Mouse (Mus musculus) layer of hippocampus, postnatal 25 days (tissue): Measurements from ENCODE around the gene Col5a3. TPM values are rescaled to one million over a fixed set of nuclear protein-coding genes. Genes with fewer than 3 reads are reported as not detected.

ENCODE experiments used
- DNase-seq, 2 experiments: peaks; one replicate each; pipeline ENCODE4 v3.0.0; 2022; ENCODE audit warnings: mixed read lengths in 2 of 2, low spot score in 1 of 2; ENCODE audit errors: extremely low spot score in 1 of 2
- total RNA-seq, 2 experiments: library from RNA; stranded (reverse); gene quantifications; 2 replicates each; pipeline ENCODE4 v1.2.3; 2021

Gene Col5a3
- total RNA-seq, 2 experiments from 2014 or later: 1.2 to 2.5 TPM

DNA sequence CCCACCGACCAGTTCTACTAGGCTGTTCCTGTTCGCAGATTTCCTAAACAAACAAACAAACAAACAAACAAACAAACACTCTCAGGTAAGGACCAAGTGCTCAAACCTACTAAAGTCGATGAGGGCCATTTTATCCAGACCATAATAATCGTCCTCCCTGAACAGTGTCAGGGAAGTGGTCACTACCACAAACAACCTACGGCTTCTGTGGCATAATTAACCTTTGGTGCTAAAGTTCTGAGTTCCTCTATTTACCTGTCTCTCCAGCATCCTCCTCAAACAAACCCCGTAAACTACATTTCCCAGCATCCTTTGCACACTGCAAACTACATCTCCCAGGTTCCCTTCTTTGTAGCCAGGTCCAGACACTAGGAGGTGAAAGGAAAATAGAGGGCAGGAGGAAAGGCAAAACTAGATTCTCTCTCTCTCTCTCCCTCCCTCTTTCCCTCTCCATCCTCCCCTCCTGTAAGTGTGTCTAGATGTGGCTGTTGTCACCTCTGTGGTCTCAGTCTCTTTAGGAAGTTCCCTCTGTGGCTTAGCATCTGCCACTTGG lies 63.3 kb downstream of the Col5a3 start:
- DNase-seq: no peak

DNA sequence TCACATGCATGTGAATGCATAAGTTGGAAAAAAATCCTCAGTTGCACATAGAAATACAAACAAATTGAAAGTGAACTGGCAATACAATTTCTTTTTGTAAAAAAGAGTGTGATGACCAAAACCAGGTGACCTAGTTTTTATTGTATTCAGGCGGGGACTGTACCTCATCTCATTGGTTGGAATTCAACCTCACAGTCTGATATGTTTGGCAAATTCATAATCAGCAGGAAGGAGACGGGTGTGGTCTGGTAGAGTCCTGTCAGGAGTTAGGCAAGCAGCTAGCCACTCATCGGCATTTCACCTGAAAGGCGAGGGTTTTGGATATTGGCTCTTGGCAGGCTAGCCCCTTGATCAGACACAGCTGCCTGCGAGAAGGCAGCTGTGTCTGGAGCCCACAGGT lies 65.7 kb downstream of the Col5a3 start:
- DNase-seq: no peak

- DNase-seq: no peak
Observed at GRCm38 (mm10) chr9:20748540-20748939, 66.3 kb downstream of the Col5a3 start.

DNA sequence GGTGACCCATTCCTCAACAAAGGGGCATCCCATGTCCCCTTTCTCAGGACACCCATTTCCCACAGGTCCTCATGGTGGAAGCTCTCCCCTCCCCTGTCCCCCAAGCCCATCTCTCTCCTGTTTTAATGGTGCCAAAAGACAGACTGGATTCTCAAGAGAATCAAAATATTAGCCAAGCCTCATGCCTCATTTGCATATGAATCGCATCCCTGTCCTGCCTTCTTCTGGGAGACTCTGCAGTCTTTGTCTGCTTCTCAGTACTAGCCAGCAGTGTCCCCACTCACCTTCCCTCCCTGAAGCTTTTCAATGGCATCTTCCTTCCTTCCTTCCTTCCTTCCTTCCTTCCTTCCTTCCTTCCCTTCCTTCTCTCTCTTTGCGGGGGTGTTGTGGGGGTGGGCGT lies 67.2 kb downstream of the Col5a3 start:
- no peak for DNase-seq

DNA sequence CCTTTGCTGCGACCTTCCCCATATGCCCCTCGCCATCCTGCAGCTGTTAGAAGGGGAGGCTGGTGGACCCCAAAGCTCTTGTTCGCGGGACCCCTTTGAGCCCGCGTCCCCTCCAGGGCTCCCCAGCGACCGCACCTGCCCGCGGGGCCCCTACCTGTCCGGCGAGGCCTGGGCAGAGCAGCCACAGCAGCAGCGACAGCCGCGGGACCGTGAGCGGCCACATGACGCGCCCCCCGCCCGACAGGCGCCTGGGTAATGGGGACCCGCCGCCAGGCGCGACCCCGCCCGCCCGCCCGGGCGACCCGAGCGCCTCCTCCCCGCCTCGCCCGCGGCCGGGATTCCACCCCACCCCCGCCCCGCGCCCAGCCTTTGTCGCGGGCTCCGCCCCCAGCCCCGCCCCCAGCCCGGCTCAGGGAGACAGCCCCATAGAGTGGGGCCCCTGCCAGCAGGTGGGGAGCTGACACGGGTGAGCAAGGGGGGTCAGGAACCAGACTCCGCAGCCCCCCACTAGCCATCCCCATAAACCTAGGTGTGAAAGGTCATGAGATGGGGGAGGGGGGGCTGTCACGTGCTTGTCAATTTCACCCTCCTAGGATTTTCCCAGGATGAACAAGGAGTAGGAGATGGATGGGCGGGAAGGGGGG lies 68.7 kb downstream of the Col5a3 start, which contains the start of gene Olfm2:
TSS of gene Olfm2 (minus strand) at position 333 of the 644 bp plus-strand sequence.
- DNase-seq: no peak

DNA sequence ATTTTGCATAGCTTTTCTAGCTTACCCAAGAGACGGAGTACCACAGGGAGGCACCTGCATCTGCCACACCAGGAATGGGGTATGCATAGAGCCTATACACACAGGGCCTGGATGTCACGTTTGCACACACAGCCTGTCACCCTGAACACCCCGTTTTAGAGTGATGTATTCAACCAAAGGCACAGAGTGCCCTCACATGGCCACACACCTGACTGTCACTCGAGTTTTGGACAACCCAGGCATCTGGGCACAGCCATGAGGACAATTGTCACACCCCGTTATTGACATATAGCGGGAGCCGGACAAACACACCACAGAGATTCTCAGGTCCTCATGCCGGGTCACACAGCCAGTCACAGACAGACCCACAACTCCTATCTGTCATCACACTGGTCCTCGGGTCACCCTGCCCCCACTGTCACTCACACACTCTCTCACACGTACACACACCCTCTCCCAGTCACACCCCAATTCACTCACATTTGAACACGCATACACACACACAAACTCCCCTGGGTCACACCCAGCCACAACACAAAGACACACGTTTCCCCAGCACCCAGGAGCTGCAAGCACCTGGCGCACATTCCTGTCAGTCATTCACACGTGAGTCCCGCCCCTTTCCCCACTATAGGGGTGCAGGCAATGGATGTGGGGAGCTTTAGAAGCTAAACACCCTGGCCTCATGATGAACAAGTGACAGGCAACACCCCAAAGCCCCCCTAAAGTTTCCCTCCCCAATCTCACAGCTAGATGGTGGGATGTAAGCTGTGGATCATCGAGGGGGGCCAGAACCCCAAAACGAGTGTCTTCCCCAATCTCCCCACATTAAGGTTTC lies 69.5 kb downstream of the Col5a3 start:
- no peak for DNase-seq

DNA sequence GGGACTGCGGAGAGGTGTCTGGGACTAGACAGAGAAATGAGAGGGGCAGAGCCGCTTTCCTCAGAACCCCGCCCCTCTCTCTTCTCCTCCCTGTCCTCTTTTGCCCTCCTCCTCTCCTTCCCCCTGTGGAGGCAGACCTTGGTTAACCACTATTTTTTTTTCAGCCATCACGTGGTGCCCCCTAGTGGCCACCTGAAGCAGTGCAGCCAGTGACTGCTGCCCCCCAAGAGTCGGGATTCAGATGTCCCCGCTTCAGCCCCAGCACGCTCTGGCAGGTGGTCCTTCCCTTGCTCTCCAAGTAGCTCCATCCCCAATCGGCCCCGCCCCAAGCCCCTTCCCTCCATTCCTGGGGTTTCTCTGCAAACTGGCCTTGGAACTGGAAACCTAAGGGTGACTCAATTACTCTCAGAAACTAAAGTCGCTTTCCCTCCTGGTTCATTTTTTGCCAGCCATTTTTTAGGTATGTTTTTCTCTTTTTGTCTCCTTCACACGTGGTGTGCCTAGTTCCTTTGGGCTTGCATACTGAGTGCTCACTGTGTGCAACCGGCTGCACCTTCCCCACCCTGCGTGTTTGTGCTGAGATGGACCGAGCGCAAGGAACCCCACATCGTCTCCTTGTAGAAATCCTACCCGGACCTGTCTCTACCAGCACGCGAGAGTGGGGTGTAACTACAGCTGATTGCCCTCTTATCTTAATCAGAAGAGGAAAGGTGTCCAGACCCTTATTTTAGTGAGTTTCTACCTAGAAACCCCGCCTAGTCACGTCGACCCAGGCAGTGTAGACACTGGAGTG lies 70.7 kb downstream of the Col5a3 start:
- DNase-seq: peak; percentile 28 to 49

DNA sequence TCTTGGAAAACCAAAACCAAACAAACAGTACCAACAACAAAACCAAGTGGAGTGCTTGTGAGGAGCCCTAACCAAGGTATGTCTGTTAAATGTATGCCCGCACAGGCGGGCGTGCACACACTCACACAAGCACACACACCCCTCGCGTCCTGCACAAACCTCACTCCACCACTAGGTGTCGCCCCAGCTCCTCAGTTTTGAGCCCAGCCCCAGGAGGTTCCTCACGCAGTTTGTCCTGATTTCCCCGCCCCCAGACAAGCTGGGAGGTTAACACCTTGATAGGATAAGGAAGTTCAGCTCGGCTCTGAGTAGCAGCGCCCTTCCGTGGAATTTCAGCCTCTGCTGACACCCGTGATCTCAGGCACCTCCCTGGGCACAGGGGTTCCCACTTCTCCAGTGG lies 74.5 kb downstream of the Col5a3 start:
- DNase-seq: peak; percentile 74 to 90

DNA sequence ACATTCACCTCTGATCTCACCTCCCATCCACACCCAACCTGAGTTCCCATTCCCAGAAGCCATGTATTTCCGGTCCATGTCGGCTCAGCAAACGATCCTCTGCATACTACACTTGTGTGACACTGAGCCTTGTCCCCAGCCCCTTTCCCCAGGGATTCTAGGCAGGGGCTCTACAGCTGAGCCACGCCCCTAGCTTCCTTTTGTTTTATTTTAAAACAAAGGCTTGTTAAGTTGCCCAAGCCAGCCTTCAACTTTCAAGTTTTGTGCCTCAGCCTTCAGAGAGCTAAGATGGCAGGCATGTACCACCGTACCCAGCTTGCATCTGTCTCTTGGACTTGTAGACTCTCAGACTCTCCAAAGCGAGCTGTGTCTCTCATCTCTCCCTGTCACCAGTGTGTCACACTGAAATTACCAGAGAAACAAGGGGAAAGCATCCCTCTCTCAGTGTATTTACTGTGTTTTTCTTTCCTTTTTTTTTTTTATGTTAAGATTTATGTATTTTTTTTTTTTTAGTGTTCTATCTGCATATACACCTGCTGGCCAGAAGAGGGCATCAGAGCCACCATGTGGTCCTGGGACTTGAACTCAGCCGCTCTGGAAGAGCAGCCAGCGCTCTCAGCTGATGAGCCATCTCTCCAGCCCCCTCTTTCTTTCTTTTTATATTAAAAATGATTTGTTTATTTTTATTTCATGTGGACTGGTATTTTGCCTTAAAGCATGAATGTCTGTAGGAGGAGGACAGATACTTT lies 76.4 kb downstream of the Col5a3 start:
- no peak for DNase-seq

GRCm38 (mm10) chr9:20737227-20737626 lies 77.6 kb downstream of the Col5a3 start:
- no peak for DNase-seq

GRCm38 (mm10) chr9:20734692-20735091 lies 80.2 kb downstream of the Col5a3 start:
- DNase-seq: no peak

DNA sequence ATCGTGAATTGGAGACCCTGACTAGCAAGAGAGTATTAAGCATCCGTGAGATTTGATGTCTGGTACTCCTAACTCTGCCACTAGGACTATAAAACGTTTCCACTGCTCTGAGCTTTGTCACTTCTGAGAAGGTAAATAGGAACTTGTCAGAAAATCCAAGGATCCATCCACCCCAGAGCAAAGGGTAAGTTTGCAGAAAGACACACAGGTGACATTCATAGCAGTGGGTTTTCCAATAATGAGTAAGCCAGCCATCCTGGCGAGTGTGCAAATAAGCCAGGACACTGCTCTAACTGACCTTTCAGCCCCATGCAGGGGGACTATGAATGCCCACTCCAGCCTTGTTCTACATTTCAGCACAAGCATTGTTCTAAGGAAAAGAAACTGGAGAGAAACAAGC lies 83.1 kb downstream of the Col5a3 start:
- no peak for DNase-seq

DNA sequence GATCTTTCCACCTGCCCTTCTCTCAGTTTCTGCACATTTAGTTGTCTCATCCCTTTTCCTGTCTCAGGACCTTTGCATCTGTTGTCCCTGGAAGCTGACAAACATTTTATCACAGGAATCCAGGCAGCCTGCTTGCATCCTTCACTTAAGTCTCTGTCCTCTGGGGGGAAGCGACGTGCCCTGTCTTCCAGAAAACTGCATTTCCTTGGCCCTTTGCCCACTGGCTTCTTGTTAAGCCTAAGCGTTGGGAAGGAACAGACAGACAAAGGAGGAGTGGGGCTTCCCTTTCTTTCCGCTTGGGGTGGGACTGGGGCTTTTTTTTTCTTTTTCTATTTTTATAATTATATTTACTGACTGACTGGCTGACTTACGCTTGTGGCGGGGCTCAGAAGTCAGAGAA lies 85.4 kb downstream of the Col5a3 start:
- DNase-seq: no peak

GRCm38 (mm10) chr9:20727601-20728113 lies 87.2 kb downstream of the Col5a3 start:
- peak in 1 of 2 experiments; percentile 46 for DNase-seq

DNA sequence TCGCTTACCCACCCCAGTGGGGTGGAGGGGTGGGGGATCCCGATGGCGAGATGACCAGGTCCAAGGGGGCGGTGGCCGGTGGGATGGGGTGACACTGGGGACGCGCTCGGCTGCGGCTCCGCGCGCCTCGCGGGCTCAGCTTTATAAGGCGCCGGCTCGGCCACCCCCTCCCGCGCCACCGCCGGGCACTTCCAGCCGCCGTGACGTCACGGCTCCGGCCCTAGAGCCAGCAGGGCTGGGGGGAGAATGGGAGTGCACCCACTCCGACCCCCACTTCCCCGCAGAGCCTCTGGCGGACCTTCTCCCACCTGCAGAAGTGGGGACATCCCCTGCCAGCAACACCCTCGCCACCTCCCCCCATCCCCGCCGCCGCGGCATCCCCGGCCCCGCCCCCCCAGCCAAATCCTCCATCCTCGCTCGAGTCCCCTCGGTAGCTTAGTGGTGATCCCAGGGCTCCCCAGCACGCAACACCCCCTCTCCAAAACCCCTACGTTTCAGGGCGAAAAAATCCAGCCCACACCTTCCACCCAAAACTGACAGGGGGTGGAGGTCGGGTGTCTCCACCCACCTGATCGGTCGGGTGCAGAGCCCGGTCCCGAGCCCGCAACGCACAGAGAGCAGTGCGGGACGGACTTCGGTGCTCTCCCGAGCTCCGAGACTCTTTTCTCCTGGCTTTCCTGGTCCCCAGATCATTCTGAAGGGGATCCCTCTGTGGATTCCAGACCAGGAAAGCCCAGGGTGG lies 87.8 kb downstream of the Col5a3 start:
- DNase-seq: peak; percentile 33 to 47

- peak in 1 of 2 experiments; percentile 18 for DNase-seq
Observed at GRCm38 (mm10) chr9:20726134-20726858, 88.6 kb downstream of the Col5a3 start.

GRCm38 (mm10) chr9:20721582-20721981 lies 93.3 kb downstream of the Col5a3 start:
- no peak for DNase-seq
